Mouse (Mus musculus) gastrocnemius, postnatal 10 days (tissue): ENCODE data around the gene Atxn7l1. TPM values are rescaled to one million over a fixed set of nuclear protein-coding genes. Genes with fewer than 3 reads are reported as not detected.

Source experiments
- DNase-seq: peaks from one replicate; pipeline ENCODE4 v3.0.0; 2021; ENCODE audit warnings: mixed read lengths
- total RNA-seq, 2 experiments: library from RNA; stranded (reverse); gene quantifications; 2 replicates each; pipeline ENCODE4 v1.2.3; 2021

Gene Atxn7l1
- total RNA-seq, 2 experiments from 2014 or later, result 20.2 to 24.4 TPM

DNA sequence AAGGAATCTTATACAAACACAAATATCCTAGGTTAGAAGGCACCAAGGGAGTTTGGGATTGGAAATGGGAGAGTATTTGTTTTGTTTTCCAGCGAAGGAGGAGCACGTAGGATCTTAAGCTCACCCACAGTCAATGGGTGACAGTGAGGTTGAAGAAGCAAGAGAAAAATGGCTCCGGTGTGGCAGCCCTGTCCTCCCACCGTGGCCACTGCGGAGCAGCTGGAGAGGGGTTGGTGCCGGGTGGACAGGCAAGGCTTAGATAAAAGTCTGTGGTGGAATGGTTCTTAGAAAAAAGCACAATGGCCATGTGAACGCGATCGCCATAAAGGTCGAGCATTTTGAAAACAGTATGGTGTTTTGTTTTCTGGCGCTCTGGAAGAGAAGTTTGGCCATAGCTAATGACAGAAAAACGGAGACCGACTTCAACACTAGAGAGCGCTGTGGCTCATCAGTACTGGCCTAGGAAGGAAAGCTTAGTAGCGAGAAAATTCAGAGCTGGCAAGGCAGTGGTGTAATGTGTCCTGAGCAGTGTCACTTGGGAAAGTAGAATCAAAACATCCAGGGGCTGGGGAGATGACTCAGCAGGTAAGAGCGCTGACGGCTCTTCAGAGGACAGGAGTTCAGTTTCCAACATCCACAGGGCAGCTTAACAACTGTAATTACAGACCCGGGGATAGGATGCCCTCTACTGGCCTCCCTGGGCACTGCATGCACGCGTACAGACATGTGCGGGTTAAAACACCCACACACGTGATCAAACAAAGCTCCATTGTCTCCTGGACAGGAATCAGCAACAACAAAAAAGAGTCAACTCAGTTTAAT is 232.3 kb downstream of the Atxn7l1 start:
- peak; percentile 79 for DNase-seq

DNA sequence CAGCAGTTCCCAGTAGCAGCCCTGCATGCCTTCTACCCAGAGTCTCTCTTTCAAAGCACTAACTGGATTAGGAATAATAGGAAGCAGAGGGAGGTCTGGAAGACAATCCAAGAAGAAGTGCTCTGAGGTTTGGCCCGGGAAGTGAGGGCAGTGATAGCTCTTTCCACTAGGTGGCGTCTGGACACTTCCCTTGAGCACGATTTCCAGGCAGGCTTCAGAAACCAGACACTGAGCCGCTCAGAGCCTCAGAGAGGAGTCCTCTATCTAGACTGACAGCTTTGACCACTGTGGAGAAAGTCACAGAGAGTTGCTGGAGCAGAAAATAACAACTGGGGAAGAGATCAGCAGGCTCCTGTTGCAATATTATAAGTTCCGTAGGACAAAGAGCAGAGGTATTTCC is 241.3 kb downstream of the Atxn7l1 start:
- DNase-seq, result peak; percentile 63

DNA sequence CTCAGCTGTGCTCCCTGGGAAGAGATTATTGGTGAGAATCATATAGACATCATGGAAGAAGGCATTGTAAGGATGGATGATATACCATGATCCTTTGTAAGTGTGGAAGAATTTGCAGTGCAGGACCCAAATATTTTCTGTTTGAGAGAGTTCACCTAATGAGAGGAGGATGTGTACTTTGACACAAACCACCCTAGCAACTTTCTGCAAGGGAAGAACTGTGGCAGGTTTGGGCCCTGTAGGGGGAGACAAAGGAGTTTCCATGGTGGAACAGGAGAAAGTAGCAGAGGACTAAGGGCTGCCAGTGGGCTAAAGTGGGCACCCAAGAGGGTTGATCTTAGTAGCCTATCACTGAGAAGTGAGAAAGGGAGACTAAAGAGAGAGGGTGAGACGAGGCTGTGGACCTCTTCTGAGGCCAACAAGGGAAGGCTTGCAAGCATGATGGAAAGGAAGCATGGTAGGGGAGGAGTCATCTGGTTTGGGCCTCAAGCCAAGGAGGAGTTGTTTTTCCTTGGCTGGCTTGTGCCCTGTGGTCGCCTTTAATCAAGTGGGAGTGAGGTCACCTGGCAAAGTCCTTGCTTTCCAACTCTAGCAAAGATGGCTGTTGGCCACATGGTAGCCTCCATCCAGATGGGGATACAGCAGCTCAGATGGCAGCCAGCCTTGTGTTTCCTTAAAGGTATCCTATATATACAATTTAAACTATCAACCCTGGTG is 243.5 kb downstream of the Atxn7l1 start:
- no peak for DNase-seq

DNA sequence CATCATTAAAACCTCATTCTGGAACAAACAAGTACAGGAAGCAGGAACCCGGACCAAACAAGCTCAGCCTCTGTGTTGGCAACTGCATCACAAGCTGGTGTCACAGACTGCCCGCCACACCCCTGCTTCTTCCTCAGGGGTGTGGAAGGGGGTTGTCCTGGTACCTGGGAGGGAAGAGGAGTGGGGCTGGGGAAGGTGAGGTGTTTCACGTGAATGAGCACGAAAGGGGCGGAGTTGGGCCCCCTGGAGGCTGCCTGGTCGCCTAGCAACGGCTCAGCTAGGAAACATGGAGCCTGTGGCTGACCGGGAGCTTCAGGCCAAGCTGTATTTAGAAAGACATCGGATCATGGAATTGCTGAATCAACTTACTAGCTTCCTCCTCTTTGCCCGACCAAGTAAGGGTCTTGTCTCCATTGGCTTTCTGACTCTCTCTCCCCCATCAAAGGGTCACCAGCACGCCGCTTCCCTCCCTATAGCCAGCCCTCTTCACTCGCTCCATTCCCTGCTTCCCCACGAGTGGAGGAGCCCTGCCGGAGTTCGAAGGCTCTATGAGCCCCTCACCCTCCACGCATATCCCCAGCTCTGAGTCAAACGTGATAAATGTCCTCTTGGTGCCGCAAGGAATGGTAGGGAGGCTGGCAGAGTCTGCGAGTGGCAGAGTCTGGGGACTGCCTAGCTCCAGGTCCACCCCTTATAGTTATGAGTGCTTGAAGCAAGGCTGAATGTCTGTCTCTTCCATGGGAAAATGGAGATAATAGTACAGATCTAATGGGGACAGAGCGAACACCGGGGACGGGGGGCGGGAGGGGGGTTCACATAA is 247.5 kb downstream of the Atxn7l1 start, which contains the start of gene Efcab10:
TSS of gene Efcab10 (plus strand) at position 51 of the 820 bp plus-strand sequence.
- no peak for DNase-seq

DNA sequence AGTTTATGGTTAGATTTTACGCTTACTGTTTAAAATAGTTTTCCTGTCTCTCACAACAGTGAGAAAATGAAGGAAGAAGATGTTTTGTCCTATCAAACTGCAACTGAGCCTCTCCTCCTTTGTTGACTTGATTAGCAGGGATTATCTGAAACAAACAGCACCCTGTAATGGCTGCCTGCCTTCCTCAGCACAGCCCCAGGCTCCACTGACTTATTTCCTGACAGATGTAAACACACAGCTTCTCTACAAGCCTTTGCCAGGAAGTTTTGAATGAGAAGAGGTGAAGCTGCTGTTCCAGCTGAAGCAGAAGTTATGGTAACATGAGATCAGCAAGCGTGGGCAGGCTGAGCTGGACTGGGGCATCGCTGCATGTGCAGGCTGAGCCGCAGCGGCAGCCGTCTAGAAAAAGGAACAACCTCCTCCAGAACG is 255.8 kb downstream of the Atxn7l1 start:
- DNase-seq, result no peak

DNA sequence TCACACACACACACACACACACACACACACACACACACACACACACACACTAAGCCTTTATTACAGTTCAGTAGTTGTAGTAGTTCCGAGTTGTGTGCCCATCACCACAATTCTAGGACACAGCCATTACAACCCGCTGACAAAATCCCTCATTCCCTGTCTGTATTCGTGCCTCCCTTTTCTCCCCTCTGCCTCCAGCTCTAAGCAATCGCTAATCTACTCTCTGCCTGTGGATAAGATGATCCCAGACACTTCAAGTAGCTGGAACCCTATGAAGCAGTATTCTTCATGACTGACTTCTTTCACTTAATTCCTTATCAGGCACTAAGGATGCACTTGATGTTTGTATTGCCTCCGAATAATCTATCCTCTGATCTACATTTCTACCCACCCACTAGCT is 257.5 kb downstream of the Atxn7l1 start:
- DNase-seq, result no peak

DNA sequence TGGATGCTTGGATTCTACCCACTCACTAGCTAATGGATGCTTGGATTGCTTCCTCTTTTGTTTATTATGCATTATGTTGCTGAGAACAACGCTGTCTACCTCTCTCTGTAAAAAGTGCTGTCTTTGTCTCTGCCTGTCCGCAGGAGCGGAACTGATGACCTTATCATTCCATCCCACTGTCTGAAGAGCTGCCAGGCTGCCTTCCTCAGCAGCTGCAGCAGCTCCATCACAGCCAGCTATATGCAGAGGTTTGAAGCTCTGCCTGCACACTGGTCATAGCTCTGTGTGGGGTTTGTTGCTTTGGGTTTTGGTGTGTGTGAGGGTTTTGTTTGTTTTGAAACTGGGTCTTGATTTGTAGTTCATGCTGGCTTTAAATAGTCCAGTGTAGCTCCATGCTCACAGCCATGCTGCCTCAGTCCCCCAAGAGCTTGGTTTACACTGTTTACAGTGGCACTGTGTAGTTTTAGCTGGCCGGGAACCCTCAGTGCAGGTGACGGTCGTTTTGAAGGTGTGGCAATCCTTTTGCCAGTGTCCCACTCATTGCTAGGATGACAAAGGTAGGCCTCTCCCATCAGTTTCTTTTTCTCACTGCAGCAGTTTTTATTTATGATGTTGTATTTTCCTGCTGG is 258.0 kb downstream of the Atxn7l1 start:
- DNase-seq, result no peak

DNA sequence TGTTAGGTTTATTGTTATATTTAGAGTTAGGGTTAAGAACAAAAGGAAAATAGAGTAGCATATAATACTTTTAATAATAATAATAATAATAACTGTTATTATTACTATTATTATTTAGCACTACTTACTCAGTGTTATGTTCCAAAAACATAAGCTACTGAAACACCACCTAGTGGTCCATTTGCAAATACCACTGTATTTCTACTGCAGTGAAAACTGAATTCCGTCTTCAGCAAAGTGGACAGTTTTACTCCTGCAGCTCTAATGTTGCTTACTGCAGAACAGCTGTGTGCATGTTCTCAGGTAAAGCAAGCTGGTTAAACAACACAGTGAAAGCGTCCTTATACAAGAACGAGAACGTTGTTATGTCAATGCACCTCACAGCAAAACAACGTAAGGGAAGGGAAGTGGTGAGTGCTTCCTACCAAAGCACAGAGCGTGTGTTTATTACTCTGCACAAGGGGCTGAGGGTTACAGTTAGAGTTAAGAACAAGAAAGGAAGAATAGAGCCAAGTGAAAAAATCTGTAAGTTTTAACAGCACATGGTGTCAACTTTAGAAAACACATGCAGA is 264.2 kb downstream of the Atxn7l1 start:
- no peak for DNase-seq

Other genes starting within 250 kb of the Atxn7l1 start
- 100 to 1,000 TPM; 123 to 128 TPM for gene Sypl, start 193.8 kb upstream of the Atxn7l1 start, total RNA-seq
- 1 to 10 TPM; 2.0 to 2.6 TPM for gene Cdhr3, start 54.8 kb upstream of the Atxn7l1 start, total RNA-seq
- gene Efcab10, start 247.2 kb downstream of the Atxn7l1 start, total RNA-seq, result not detected